Mouse (Mus musculus): ENCODE data around the gene Ccdc69.

DNA sequence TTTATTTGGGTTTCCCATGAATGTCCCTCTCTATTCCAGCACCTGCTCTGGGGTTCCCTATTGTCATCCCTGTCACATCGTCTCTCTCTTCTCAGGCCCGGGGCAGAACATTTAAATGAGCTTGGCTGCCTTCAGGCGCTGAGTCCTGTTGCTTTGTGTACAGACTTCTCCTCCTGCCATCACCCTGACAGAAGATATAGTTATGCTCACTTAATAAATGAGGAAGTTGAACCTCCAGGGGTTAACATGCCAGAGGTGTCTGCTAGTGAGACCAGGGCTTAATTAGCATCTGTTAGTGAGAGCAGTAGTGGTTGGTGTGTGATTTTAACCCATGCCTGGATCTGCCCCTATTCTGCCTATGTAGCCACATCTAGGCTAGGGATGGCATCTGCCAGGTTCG lies 21.9 kb upstream of the Ccdc69 start:
- TF ChIP-seq POLR2A (IDR thresholded peaks at IDR 0.05; ENCODE audit: low read depth, low read length) (no peak), CTCF (conservative IDR thresholded peaks at IDR 0.05; ENCODE audit: insufficient read depth, insufficient read length, low read depth, low read length) (no peak)

All from kidney, adult 2 months (tissue).